Mouse (Mus musculus) kidney, embryonic 15.5 days (tissue): ENCODE measurements around the gene Hist1h4f. TPM values are rescaled to one million over a fixed set of nuclear protein-coding genes. Genes with fewer than 3 reads are reported as not detected.
"Not testable (repeated sequence)": the region's sequence is repeated elsewhere in the genome, so short reads cannot be mapped to it uniquely, and the experiment has no call there.

Source experiments
- ATAC-seq: fragments of 200-750 bp; cut with Nextera tagmentation; replicated peaks from 2 replicates; pipeline ENCODE4 v1.8.0; 2017; ENCODE audit warnings: moderate TSS enrichment; ENCODE audit not compliant: low FRiP score
- H3K27ac ChIP-seq: fragments of 300-500 bp; sonication (generic); 2 replicates; pipeline ENCODE4 v1.5.1; 2015; ENCODE audit warnings: mild to moderate bottlenecking, inconsistent platforms
- H3K27me3 ChIP-seq: fragments of 300-500 bp; sonication (generic); 2 replicates; pipeline ENCODE4 v1.6.1; 2015; ENCODE audit warnings: inconsistent platforms
- H3K36me3 ChIP-seq: fragments of 300-500 bp; sonication (generic); 2 replicates; pipeline ENCODE4 v1.6.1; 2015; ENCODE audit warnings: inconsistent platforms
- H3K4me1 ChIP-seq: fragments of 300-500 bp; sonication (generic); 2 replicates; pipeline ENCODE4 v1.6.1; 2015; ENCODE audit warnings: inconsistent platforms
- H3K4me2 ChIP-seq: fragments of 300-500 bp; sonication (generic); 2 replicates; pipeline ENCODE4 v1.6.1; 2015; ENCODE audit warnings: moderate library complexity, mild to moderate bottlenecking, inconsistent platforms
- H3K4me3 ChIP-seq: fragments of 300-500 bp; sonication (generic); replicated peaks from 2 replicates; pipeline ENCODE4 v1.5.1; 2015; ENCODE audit warnings: mild to moderate bottlenecking, inconsistent platforms
- H3K9ac ChIP-seq: fragments of 300-500 bp; sonication (generic); 2 replicates; pipeline ENCODE4 v1.6.1; 2015; ENCODE audit warnings: mild to moderate bottlenecking, inconsistent platforms
- H3K9me3 ChIP-seq: fragments of 300-500 bp; sonication (generic); replicated peaks from 2 replicates; pipeline ENCODE4 v1.6.1; 2016; ENCODE audit warnings: inconsistent platforms
- WGBS: fragments of 180-500 bp; shearing (Covaris S2); methylation state at CpG from one replicate; pipeline ENCODE4 v1.1.7; 2015; ENCODE audit warnings: mixed read lengths; 5-methylcytosine and 5-hydroxymethylcytosine counted together
- polyA plus RNA-seq: library from polyadenylated mRNA; unstranded; fragments of >200 nt; fragmentation: Nextera tagmentation; extraction: Ambion mirVana; gene quantifications from 2 replicates; pipeline ENCODE4 v1.2.1, GENCODE M21; 2015

Gene Hist1h4f
- polyA plus RNA-seq, 1 experiment from 2014 or later: 0.96 TPM

DNA sequence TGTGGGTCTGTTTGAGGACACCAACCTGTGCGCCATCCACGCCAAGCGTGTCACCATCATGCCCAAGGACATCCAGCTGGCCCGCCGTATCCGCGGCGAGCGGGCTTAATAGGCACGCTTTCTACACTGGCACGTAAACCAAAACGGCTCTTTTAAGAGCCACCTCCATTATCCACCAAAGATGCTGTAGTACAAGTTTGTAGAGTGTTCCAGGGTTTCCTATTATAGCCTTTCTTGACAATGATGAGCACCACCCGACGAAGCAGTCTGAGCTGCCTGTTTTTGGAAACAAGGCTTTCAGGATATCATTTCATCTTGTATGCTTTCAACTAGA lies 6.7 kb downstream of the Hist1h4f start:
- H3K4me1 ChIP-seq: 0 out of 2 replicates have a peak, but pooled peaks cover 13% of the 10 kb centered on the region
- peak overlapping the region; percentile 74 for H3K4me2 ChIP-seq
- peak overlapping the region; percentile 45 for H3K9ac ChIP-seq
- under 1% methylated on average over 13 of the region's 14 CpGs for WGBS
- not testable (repeated sequence) for H3K9me3 ChIP-seq, H3K27me3 ChIP-seq, H3K36me3 ChIP-seq, ATAC-seq
- peak overlapping the region; percentile 97 for H3K27ac ChIP-seq
- H3K4me3 ChIP-seq: peak overlapping the region; percentile 50

DNA sequence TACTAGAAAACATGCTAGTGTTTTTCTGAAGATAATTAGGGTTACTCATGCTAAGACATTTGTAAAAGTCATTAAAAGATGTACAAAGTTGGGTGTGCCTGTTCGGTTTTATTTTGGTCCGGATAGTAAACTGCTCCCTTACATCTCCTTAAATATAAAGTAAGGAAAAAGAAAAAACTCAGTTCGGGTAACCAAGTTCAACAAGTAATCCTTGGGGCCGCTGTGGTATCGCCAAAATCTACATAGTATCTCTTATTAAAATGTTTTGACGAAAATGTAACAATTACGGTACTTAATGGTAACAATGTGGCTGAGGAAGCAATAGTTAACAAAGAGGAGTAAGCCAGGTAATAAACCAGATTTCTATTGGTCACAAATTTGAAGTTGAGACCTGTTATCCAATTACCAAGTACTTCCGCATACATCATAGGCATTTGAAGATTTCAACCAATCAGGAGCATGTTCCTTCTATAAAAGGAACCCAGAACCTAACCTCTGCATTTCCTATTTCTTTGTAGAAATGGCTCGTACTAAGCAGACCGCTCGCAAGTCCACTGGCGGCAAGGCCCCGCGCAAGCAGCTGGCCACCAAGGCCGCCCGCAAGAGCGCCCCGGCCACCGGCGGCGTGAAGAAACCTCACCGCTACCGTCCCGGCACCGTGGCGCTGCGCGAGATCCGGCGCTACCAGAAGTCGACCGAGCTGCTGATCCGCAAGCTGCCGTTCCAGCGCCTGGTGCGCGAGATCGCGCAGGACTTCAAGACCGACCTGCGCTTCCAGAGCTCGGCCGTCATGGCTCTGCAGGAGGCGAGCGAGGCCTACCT lies 7.3 kb downstream of the Hist1h4f start, which contains the start of gene Hist1h3f:
TSS of gene Hist1h3f (plus strand) at position 88 of the 822 bp plus-strand sequence.
- H3K4me2 ChIP-seq: peak within 1 kb of the TSS; percentile 74
- WGBS: under 1% methylated on average over 26 of the region's 45 CpGs
- no peaks in the 10 kb centered on the region for H3K36me3 ChIP-seq
- no peaks in the 10 kb centered on the region for H3K9me3 ChIP-seq
- H3K4me1 ChIP-seq: 0 out of 2 replicates have a peak, but pooled peaks cover 13% of the 10 kb centered on the region
- peak within 1 kb of the TSS; percentile 57 for H3K9ac ChIP-seq
- H3K27me3 ChIP-seq: no peaks in the 10 kb centered on the region
- peak within 1 kb of the TSS; percentile 97 for H3K27ac ChIP-seq
- peak; percentile 93 for ATAC-seq
- peak within 1 kb of the TSS; percentile 52 for H3K4me3 ChIP-seq

DNA sequence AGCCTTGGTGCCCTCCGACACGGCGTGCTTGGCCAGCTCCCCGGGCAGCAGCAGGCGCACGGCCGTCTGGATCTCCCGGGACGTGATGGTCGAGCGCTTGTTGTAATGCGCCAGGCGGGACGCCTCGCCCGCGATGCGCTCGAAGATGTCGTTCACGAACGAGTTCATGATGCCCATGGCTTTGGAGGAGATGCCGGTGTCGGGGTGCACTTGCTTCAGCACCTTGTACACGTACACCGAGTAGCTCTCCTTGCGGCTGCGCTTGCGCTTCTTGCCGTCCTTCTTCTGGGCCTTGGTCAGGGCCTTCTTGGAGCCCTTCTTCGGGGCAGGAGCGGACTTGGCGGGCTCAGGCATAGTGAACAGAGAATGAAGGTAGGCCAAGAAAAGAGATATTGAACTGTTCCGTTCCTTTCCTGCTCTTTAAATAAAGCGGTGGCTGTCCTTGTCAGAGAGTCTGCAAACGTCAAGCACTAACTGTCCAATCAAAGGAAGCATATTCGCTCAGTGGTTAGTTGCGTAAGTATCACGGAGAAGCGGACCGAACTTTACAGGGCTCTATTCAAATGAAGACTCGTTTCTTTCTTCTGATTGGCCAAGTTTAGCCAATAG lies 8.3 kb downstream of the Hist1h4f start, which contains the start of gene Hist1h2bh:
TSS of gene Hist1h2bh (minus strand) at position 394 of the 609 bp plus-strand sequence.
- not testable (repeated sequence) for H3K27me3 ChIP-seq, H3K36me3 ChIP-seq, H3K9me3 ChIP-seq
- peak within 1 kb of the TSS; percentile 52 for H3K4me3 ChIP-seq
- peaks cover 16% of the 10 kb centered on the region; the same call in 1 of the 2 replicates for H3K4me1 ChIP-seq
- peak; percentile 95 for ATAC-seq
- peak within 1 kb of the TSS; percentile 57 for H3K9ac ChIP-seq
- H3K4me2 ChIP-seq: peak within 1 kb of the TSS; percentile 74
- WGBS: under 1% methylated on average over 28 of the region's 42 CpGs
- peak within 1 kb of the TSS; percentile 97 for H3K27ac ChIP-seq

DNA sequence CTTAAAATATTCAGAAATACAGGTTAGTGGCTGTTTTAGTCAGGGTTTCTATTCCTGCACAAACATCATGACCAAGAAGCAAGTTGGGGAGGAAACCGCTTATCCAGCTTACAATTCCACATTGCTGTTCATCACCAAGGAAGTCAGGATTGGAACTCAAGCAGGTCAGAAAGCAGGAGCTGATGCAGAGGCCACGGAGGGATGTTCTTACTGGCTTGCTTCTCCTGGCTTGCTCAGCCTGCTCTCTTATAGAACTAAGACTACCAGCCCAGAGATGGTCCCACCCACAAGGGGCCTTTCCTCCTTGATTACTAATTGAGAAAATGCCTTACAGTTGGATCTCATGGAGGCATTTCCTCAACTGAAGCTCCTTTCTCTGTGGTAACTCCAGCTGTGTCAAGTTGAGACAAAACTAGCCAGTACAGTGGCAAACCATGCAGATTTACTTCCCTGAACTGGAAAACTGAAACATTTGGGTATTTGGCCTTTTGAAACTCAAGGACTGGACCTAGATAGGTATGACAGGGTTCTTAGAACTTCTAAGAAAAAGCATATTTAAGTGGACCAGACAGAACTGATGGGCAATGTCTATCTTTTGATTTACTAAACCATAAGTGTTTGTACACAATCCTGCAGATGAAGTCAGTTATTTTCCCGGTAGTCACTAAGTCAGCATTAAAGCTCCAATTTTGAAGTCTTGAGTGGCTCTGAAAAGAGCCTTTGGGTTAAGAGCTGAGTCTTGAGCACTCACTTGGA lies 9.0 kb downstream of the Hist1h4f start:
- H3K27me3 ChIP-seq, ATAC-seq, H3K9me3 ChIP-seq, H3K36me3 ChIP-seq: not testable (repeated sequence)
- H3K4me3 ChIP-seq: peak overlapping the region; percentile 52
- peak overlapping the region; percentile 96 for H3K27ac ChIP-seq
- H3K9ac ChIP-seq: peak overlapping the region; percentile 57
- peaks cover 20% of the 10 kb centered on the region; the same call in 1 of the 2 replicates for H3K4me1 ChIP-seq
- peak overlapping the region; percentile 74 for H3K4me2 ChIP-seq
- 5% methylated on average over 3 of the region's 3 CpGs for WGBS

DNA sequence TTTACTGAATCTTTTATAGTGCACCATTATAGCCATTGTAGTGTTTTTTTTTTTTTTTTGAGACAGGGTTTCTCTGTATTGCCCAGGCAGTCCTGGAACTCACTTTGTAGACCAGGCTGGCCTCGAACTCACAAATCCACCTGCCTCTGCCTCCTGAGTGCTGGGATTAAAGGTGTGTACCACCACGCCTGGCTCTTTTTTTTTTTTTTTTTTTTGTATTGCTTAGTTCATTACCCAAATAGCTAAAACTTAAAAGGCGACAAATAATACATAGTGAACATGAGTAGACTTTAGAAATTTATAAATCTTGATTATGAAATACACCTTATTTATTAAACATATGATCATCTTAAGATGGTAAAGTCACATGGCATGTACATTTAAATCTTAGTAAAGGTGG lies 10.0 kb downstream of the Hist1h4f start:
- H3K27ac ChIP-seq: no peak overlapping the region
- no peak overlapping the region for H3K9ac ChIP-seq
- no peaks in the 10 kb centered on the region for H3K36me3 ChIP-seq
- peaks cover 28% of the 10 kb centered on the region for H3K4me1 ChIP-seq
- no peak overlapping the region for H3K4me3 ChIP-seq
- H3K4me2 ChIP-seq: no peak overlapping the region
- H3K27me3 ChIP-seq: no peaks in the 10 kb centered on the region
- ATAC-seq: no peak
- no peaks in the 10 kb centered on the region for H3K9me3 ChIP-seq
- WGBS: 87% methylated on average over 3 of the region's 3 CpGs

DNA sequence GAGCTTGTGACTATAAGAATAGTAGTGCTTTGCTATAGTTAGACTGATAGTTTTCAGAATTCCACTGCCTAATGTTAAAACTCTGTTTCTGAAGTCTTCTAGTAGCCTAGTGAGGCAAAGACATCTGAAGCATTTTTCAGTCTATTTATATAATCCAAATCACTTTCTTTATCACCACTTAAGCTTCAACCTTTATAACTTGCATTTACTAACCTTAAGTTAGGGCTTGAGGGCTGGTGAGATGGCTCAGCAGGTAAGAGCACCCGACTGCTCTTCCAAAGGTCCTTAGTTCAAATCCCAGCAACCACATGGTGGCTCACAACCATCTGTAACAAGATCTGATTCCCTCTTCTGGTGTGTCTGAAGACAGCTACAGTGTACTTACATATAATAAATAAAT lies 11.6 kb downstream of the Hist1h4f start:
- H3K9me3 ChIP-seq: not testable (repeated sequence)
- WGBS: 85% methylated on average over 1 of the region's 1 CpGs

DNA sequence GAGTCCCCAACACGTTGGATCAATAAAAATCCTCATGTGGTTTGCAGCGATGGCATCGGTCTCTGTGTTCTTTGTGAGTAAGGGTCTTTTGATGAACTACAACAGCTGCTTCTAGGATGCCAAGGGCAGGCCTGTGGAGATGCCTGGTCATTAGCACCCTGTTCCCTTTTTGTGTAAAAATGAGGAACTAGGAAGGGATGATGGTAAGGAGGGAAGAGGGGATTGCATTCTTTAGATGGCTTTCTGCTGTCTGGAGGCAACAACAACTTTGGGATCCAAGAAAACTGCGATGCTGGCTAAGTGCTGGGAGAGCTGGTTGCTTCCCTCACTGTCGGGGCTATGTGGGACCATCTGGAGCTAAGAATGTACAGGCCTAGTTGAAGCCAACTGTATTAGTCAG lies 13.2 kb downstream of the Hist1h4f start:
- ATAC-seq: no peak
- Histone ChIP-seq H3K4me3 (no peak overlapping the region), H3K9ac (no peak overlapping the region), H3K9me3 (no peaks in the 10 kb centered on the region), H3K36me3 (no peaks in the 10 kb centered on the region), H3K27ac (0 out of 2 replicates have a peak overlapping the region, but pooled peaks have one; percentile 18), H3K27me3 (no peaks in the 10 kb centered on the region), H3K4me2 (0 out of 2 replicates have a peak overlapping the region, but pooled peaks have one; percentile 2), H3K4me1 (peaks cover 41% of the 10 kb centered on the region)
- 74% methylated on average over 5 of the region's 5 CpGs for WGBS

More for the DNA sequence above, 11.6 kb downstream of the Hist1h4f start:
- H3K36me3 ChIP-seq, H3K27me3 ChIP-seq, ATAC-seq, H3K4me3 ChIP-seq, H3K4me2 ChIP-seq, H3K9ac ChIP-seq, H3K27ac ChIP-seq: not testable (repeated sequence)
- peaks cover 35% of the 10 kb centered on the region for H3K4me1 ChIP-seq

DNA sequence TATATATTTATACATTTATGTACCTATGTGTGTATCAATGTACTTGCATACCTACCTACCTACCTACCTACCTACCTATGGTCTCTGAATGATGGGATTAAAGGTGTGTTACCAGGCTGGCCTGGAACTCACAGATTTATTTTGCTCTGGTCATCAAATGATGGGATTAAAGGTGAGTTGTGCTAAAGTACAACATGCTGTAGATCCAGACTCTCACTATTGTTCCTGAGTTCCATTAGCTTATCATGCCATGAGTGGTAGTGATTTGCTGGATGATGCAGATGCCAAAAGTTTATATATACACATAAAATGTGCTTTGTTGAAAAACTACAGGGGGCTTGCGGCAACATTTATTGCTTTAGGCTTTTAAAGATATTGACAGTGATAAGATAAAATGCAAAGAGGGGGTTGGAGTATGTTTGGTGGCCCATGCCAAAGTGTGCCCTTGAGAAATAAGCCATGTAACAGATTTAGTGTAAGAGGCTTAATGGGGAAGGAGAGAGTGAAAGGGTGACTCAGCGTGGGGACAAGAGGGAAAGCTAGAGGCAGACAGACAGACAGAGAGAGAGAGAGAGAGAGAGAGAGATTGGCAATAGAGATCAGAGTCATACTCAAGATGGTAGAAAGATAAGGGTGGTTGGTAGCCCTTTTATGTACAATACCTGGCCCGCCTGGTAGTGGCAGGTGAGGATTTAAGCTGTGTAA lies 14.3 kb downstream of the Hist1h4f start:
- Histone ChIP-seq H3K4me3 (peak overlapping the region; percentile 56), H3K9ac (no peak overlapping the region), H3K4me1 (peaks cover 45% of the 10 kb centered on the region), H3K4me2 (peak overlapping the region; percentile 58), H3K27ac (0 out of 2 replicates have a peak overlapping the region, but pooled peaks have one; percentile 13), H3K9me3 (no peaks in the 10 kb centered on the region), H3K27me3 (no peaks in the 10 kb centered on the region), H3K36me3 (no peaks in the 10 kb centered on the region)
- 73% methylated on average over 3 of the region's 3 CpGs for WGBS
- ATAC-seq: no peak

DNA sequence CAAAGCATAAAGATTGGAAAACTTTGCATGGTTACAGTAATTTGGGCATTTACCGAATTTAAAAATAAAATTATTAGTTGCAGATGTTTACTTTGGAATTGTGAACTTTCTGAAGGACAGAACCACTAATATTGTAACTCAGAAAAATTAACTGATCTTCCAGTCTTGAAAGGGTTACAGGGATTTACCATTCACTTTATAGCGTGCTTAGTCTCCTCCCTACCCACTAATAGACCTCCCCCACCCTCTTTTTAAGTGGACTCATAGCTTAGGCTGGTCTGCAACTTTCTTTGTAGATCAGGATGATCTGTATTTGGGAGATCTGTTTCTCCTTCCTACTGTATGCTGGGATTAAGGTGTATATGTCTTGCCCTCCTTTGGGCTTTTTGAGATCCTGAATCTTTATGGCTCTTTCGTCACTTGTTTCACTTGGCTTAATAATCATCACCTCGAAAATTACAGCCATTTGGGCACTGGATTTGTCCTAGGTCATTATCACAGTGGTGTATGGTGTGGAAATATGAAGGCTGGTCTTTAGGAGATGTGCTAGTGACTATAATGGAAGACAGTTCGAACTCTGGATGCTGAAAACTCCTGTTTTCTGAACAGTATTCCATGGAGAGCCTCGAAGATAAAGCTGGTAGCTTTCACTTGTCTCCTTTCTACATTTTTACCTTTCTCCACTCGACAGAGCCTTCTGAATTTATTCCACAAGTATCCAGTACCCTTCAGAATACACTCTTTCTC lies 15.2 kb downstream of the Hist1h4f start:
- Histone ChIP-seq H3K9me3 (no peaks in the 10 kb centered on the region), H3K4me2 (peak overlapping the region; percentile 58), H3K4me1 (peaks cover 46% of the 10 kb centered on the region), H3K4me3 (peak overlapping the region; percentile 56), H3K27me3 (no peaks in the 10 kb centered on the region), H3K9ac (peak overlapping the region; percentile 57), H3K36me3 (no peaks in the 10 kb centered on the region), H3K27ac (peak overlapping the region; percentile 98)
- no peak for ATAC-seq
- WGBS: 13% methylated on average over 7 of the region's 7 CpGs

DNA sequence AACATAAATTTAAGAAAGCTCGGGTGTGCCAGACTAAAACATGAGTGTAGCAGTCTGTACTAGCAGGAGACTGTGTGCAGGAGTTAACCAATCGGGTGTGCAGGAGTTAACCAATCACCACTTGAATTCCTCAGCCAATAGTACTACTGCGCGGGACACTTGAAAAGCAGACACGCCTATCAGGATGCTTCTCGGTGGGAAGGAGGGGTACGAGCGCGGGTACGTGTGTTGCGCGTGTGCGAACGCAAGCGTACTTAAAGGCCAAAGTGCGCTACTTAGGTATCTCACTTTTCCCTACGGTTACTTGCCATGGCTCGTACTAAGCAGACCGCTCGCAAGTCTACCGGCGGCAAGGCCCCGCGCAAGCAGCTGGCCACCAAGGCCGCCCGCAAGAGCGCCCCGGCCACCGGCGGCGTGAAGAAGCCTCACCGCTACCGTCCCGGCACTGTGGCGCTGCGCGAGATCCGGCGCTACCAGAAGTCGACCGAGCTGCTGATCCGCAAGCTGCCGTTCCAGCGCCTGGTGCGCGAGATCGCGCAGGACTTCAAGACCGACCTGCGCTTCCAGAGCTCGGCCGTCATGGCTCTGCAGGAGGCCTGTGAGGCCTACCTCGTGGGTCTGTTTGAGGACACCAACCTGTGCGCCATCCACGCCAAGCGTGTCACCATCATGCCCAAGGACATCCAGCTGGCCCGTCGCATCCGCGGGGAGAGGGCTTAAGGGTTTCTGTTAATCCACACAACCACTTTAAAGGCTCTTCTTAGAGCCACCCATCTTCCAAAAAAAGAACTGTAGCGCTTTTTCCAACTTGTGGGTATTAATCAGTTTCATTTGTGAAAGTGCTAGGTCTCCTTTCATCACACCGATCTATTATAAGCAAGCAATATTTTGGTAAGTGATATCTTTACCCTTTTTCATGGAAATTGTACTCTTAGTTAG lies 16.0 kb downstream of the Hist1h4f start, which contains the start of gene Hist1h3g:
TSS of gene Hist1h3g (plus strand) at position 286 of the 939 bp plus-strand sequence.
- not testable (repeated sequence) for H3K27me3 ChIP-seq, H3K9me3 ChIP-seq, H3K36me3 ChIP-seq
- peak within 1 kb of the TSS; percentile 56 for H3K4me3 ChIP-seq
- H3K9ac ChIP-seq: peak within 1 kb of the TSS; percentile 57
- peak within 1 kb of the TSS; percentile 98 for H3K27ac ChIP-seq
- H3K4me1 ChIP-seq: peaks cover 42% of the 10 kb centered on the region
- H3K4me2 ChIP-seq: peak within 1 kb of the TSS; percentile 58
- ATAC-seq: peak; percentile 94
- WGBS: under 1% methylated on average over 50 of the region's 62 CpGs
